Mouse (Mus musculus): ENCODE results near the gene Actl6b. TPM values are rescaled to one million over a fixed set of nuclear protein-coding genes. Genes with fewer than 3 reads are reported as not detected.

The Actl6b gene
- polyA plus RNA-seq, 1 experiment from 2014 or later, result not detected

DNA sequence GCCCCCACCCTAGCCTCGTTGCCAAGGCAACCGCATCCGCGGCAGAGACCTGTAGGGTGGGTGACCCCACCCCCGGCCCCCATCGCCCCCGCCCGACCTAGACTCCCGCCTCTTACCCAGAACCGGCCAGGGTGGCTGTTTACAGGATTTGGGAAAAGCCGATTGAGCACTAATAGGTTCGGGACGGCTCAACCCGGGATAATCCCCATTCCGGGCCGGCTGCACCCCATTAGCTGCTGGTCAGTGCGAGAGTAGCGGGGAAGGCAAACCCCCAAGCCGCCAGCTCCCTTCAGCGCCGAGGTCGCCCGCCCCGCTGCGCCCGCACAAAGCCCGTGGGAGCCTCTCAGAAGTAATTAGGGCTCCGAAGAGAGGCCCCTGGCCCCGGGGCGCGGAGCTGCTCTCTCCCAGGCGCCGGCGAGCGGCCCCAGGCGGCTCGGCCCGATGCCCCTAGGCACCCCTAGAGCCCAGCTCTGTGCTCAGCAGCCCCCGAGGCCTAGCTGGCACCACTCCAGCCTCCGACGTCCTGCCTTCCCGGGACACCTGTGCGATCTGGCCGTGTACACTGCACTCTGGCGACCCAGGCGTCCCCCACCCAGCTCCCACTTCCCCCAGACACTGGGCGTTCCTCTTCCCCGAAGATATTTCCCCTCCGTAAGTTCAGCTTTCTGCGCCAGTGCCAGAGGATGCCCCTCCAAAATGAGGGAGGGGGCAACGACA, 21.7 kb upstream of the Actl6b start:
- no peaks in the 10 kb centered on the region for H3K9me3 ChIP-seq
- WGBS, result under 1% methylated on average over 51 of the region's 51 CpGs
- no peaks in the 10 kb centered on the region for H3K27me3 ChIP-seq (ENCODE audit: insufficient read depth, poor library complexity, severe bottlenecking)
- peaks cover 36% of the 10 kb centered on the region for H3K36me3 ChIP-seq
- peak overlapping the region; percentile 95 for H3K27ac ChIP-seq
- peak overlapping the region; percentile 88 for H3K4me3 ChIP-seq
- peaks cover 51% of the 10 kb centered on the region for H3K4me1 ChIP-seq
- DNase-seq (ENCODE audit: low spot score), result no peak

DNA sequence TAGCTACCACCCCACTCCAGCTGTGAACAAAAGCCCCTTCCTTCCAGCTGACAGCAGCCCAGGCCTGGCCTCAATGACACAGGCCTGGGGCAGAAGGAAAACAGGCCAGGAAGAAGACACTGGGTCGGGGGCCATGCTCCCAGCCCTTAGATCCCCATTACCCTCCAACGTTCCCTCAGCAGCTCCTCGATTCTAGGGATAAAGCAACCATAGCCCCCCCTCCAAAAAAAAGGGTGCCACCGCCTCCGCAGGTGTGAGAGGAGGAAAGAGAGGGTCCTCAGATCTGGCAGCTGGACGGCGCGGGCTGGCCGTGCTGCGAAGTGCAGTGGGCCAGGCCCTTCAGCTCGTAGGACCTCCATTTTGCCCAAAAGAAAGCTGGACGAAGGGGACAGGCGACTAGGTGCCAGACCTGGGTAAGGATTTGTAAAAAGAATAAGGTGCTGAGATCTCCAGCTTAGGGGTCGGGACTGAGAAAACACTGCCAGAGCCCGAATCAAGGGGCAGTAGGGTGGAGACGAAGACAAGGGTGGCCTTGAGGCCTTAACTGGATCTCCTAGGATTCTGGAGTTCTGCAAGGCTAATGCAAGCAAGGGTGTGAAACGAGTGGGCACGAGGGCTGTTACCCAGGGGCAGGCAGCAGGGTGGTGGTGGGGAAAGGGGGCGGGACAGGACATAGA, 21.0 kb upstream of the Actl6b start:
- no peak for DNase-seq (ENCODE audit: low spot score)
- Histone ChIP-seq H3K27me3 (ENCODE audit: insufficient read depth, poor library complexity, severe bottlenecking) (no peaks in the 10 kb centered on the region), H3K9me3 (no peaks in the 10 kb centered on the region), H3K4me3 (peak overlapping the region; percentile 88), H3K4me1 (peaks cover 48% of the 10 kb centered on the region), H3K27ac (peak overlapping the region; percentile 95), H3K36me3 (peaks cover 29% of the 10 kb centered on the region)
- WGBS, result under 1% methylated on average over 19 of the region's 19 CpGs

GRCm38 (mm10) chr5:137532808-137533116, 20.6 kb upstream of the Actl6b start:
- peaks cover 25% of the 10 kb centered on the region for H3K36me3 ChIP-seq
- H3K4me3 ChIP-seq, result peak overlapping the region; percentile 88
- DNase-seq (ENCODE audit: low spot score), result no peak
- H3K9me3 ChIP-seq, result no peaks in the 10 kb centered on the region
- H3K27me3 ChIP-seq (ENCODE audit: insufficient read depth, poor library complexity, severe bottlenecking), result no peaks in the 10 kb centered on the region
- WGBS, result 0% methylated on average over 11 of the region's 12 CpGs
- peak overlapping the region; percentile 95 for H3K27ac ChIP-seq
- peaks cover 43% of the 10 kb centered on the region for H3K4me1 ChIP-seq

- peaks cover 40% of the 10 kb centered on the region for H3K4me1 ChIP-seq
- H3K9me3 ChIP-seq, result no peaks in the 10 kb centered on the region
- peak; percentile 98 for DNase-seq (ENCODE audit: low spot score)
- WGBS, result under 1% methylated on average over 40 of the region's 40 CpGs
- no peaks in the 10 kb centered on the region for H3K27me3 ChIP-seq (ENCODE audit: insufficient read depth, poor library complexity, severe bottlenecking)
- H3K4me3 ChIP-seq, result peak within 1 kb of the TSS; percentile 88
- H3K36me3 ChIP-seq, result peaks cover 19% of the 10 kb centered on the region
- peak within 1 kb of the TSS; percentile 95 for H3K27ac ChIP-seq
Observed at GRCm38 (mm10) chr5:137533117-137533827, 20.0 kb upstream of the Actl6b start, which contains the start of the genes Epo and Gnb2. Gene Epo, minus strand, starts transcription at chr5:137533242. Gene Gnb2, minus strand, starts transcription at chr5:137533510.

DNA sequence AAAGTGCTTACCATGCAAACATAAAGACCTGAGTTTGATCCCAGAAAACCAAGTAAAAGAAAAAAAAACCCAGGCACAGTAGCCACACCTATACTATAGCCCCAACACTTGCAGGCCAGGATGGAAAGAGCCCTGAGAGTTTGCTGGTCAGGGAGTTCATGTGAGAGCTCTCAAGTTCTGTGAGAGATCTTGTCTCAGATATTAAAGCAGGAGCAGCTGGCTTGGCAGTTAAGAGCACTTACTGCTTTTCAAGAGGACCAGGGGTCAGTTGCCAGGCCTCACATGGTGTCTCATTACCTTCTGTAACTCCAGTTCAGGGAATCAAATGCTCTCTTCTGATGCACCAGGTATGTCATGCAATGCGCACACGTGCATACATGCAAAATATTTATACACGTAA, 18.6 kb upstream of the Actl6b start:
- peaks cover 4% of the 10 kb centered on the region; the same call in 1 of the 2 replicates for H3K27me3 ChIP-seq (ENCODE audit: insufficient read depth, poor library complexity, severe bottlenecking)
- H3K4me1 ChIP-seq, result peaks cover 26% of the 10 kb centered on the region
- WGBS, result 94% methylated on average over 3 of the region's 3 CpGs
- no peak overlapping the region for H3K27ac ChIP-seq
- peak; percentile 60 for DNase-seq (ENCODE audit: low spot score)
- no peak overlapping the region for H3K4me3 ChIP-seq
- H3K36me3 ChIP-seq, result peaks cover 5% of the 10 kb centered on the region
- H3K9me3 ChIP-seq, result no peaks in the 10 kb centered on the region

GRCm38 (mm10) chr5:137535318-137535717, 18.0 kb upstream of the Actl6b start:
- H3K27ac ChIP-seq, result no peak overlapping the region
- no peaks in the 10 kb centered on the region for H3K36me3 ChIP-seq
- peaks cover 21% of the 10 kb centered on the region for H3K4me1 ChIP-seq
- peaks cover 4% of the 10 kb centered on the region; the same call in 1 of the 2 replicates for H3K27me3 ChIP-seq (ENCODE audit: insufficient read depth, poor library complexity, severe bottlenecking)
- no peak overlapping the region for H3K4me3 ChIP-seq
- peak; percentile 35 for DNase-seq (ENCODE audit: low spot score)
- WGBS, result 81% methylated on average over 9 of the region's 9 CpGs
- H3K9me3 ChIP-seq, result no peaks in the 10 kb centered on the region

DNA sequence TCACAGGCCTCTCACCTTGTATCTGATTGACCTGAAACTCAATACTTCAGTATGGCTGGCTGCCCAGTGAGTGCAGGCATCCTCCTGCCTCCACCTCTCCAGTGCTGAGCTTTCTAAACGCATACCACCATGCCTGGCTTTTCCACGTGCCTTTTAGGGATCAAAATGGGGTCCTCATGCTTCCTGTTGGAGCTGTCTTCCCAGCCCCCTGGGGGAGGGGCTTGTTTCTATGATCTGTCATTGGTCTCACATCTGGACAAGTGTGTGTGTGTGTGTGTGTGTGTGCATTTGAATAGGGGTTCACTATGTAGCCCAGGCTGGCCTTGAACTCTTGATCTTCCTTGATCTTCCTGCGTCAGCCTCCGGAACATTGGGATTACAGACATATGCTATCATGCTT, 15.9 kb upstream of the Actl6b start:
- Histone ChIP-seq H3K9me3 (no peaks in the 10 kb centered on the region), H3K27me3 (ENCODE audit: insufficient read depth, poor library complexity, severe bottlenecking) (peaks cover 4% of the 10 kb centered on the region; the same call in 1 of the 2 replicates), H3K36me3 (no peaks in the 10 kb centered on the region), H3K4me3 (no peak overlapping the region), H3K27ac (no peak overlapping the region), H3K4me1 (peaks cover 5% of the 10 kb centered on the region; the same call in 1 of the 2 replicates)
- DNase-seq (ENCODE audit: low spot score), result peak; percentile 61
- 53% methylated on average over 4 of the region's 4 CpGs for WGBS

GRCm38 (mm10) chr5:137539291-137539801, 14.0 kb upstream of the Actl6b start:
- H3K27ac ChIP-seq, result no peak overlapping the region
- H3K36me3 ChIP-seq, result no peaks in the 10 kb centered on the region
- peak; percentile 62 for DNase-seq (ENCODE audit: low spot score)
- 75% methylated on average over 7 of the region's 7 CpGs for WGBS
- H3K4me3 ChIP-seq, result no peak overlapping the region
- H3K4me1 ChIP-seq, result no peaks in the 10 kb centered on the region
- H3K27me3 ChIP-seq (ENCODE audit: insufficient read depth, poor library complexity, severe bottlenecking), result peaks cover 4% of the 10 kb centered on the region
- H3K9me3 ChIP-seq, result no peaks in the 10 kb centered on the region

DNA sequence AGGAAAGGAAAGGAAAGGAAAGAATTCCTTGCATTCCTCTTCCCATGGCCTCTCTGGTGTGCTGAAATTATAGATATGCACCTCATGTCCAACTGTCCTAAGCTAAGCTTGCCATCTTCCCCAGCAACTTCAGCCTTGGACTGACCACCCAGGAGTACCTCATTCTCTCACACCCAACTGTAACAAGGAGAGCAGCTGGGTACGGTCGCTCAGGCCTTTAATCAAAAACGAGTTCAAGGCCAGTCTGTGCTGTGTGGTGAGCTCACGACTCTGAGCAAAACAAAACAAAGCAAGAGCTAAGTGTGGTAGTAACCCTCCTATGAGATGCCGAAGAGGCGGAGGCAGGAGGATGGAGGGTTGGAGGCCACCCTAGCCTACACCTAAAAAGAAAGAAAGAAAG, 12.3 kb upstream of the Actl6b start:
- no peaks in the 10 kb centered on the region for H3K4me1 ChIP-seq
- H3K4me3 ChIP-seq, result no peak overlapping the region
- no peak overlapping the region for H3K27ac ChIP-seq
- 67% methylated on average over 6 of the region's 6 CpGs for WGBS
- no peaks in the 10 kb centered on the region for H3K9me3 ChIP-seq
- peak; percentile 53 for DNase-seq (ENCODE audit: low spot score)
- no peaks in the 10 kb centered on the region for H3K36me3 ChIP-seq
- H3K27me3 ChIP-seq (ENCODE audit: insufficient read depth, poor library complexity, severe bottlenecking), result peaks cover 4% of the 10 kb centered on the region

GRCm38 (mm10) chr5:137541768-137542540, 11.4 kb upstream of the Actl6b start:
- H3K9me3 ChIP-seq, result no peaks in the 10 kb centered on the region
- H3K27ac ChIP-seq, result no peak overlapping the region
- peak; percentile 17 for DNase-seq (ENCODE audit: low spot score)
- peaks cover 4% of the 10 kb centered on the region for H3K27me3 ChIP-seq (ENCODE audit: insufficient read depth, poor library complexity, severe bottlenecking)
- 74% methylated on average over 5 of the region's 5 CpGs for WGBS
- H3K4me1 ChIP-seq, result no peaks in the 10 kb centered on the region
- H3K36me3 ChIP-seq, result no peaks in the 10 kb centered on the region
- no peak overlapping the region for H3K4me3 ChIP-seq

- Histone ChIP-seq H3K4me3 (no peak overlapping the region), H3K36me3 (no peaks in the 10 kb centered on the region), H3K27me3 (ENCODE audit: insufficient read depth, poor library complexity, severe bottlenecking) (no peaks in the 10 kb centered on the region; the same call in 1 of the 2 replicates), H3K9me3 (no peaks in the 10 kb centered on the region), H3K4me1 (no peaks in the 10 kb centered on the region), H3K27ac (no peak overlapping the region)
- 65% methylated on average over 6 of the region's 6 CpGs for WGBS
- peak; percentile 63 for DNase-seq (ENCODE audit: low spot score)
Observed at GRCm38 (mm10) chr5:137544926-137545325, 8.4 kb upstream of the Actl6b start.

GRCm38 (mm10) chr5:137545596-137545995, 7.7 kb upstream of the Actl6b start:
- DNase-seq (ENCODE audit: low spot score), result peak; percentile 51
- H3K36me3 ChIP-seq, result no peaks in the 10 kb centered on the region
- 64% methylated on average over 4 of the region's 4 CpGs for WGBS
- H3K4me3 ChIP-seq, result no peak overlapping the region
- H3K27ac ChIP-seq, result no peak overlapping the region
- H3K4me1 ChIP-seq, result no peaks in the 10 kb centered on the region
- no peaks in the 10 kb centered on the region for H3K9me3 ChIP-seq
- H3K27me3 ChIP-seq (ENCODE audit: insufficient read depth, poor library complexity, severe bottlenecking), result no peaks in the 10 kb centered on the region; the same call in 1 of the 2 replicates
